8 mouse cellular contexts compared by ENCODE assay signal in the genomic region with DNA sequence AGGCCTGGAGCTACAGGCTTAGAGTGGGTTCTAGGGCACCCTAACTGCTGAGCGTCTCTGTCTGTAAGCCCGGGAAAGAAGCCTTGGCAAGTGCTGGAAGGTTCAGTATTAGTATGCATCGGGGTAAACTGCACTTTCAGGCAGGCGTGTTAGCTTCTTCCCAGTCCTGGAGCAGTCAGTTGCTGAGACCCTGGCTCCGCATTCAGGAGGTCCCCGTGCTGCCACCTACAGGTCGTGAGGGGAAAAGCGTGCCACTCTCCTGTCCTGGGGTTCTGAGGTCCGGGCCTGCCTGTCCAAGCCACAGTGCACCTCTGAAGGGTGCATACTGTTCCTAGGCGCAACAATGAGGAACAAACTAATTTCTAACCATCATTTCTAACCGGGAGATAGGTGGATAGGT. TPM values are rescaled to one million over a fixed set of nuclear protein-coding genes. Genes with fewer than 3 reads are reported as not detected.
DNase-seq lines count a peak whose midpoint lies in the region; ATAC-seq and TF ChIP-seq lines count a peak whose summit lies in the region.

No protein-coding gene starts in this region.

- H3K9ac ChIP-seq in intestine, embryonic 16.5 days (ENCODE audit: low read depth, low read length) = no peak overlapping the region
- no peak overlapping the region for H3K9ac ChIP-seq in midbrain, embryonic 13.5 days (replicated peaks)

- H3K9me3 ChIP-seq in intestine, embryonic 16.5 days (ENCODE audit: control insufficient read depth, low read length) = no peaks in the 10 kb centered on the region
- H3K9me3 ChIP-seq in midbrain, embryonic 13.5 days = no peaks in the 10 kb centered on the region

- H3K27ac ChIP-seq in intestine, embryonic 16.5 days (ENCODE audit: low read length) = no peak overlapping the region
- H3K27ac ChIP-seq in midbrain, embryonic 13.5 days = no peak overlapping the region
- no peak overlapping the region for H3K27ac ChIP-seq in small intestine, adult 2 months (ENCODE audit: insufficient read depth, low read depth, low read length)

- no peak overlapping the region for H3K4me3 ChIP-seq in intestine, embryonic 16.5 days (ENCODE audit: low read length)
- H3K4me3 ChIP-seq in midbrain, embryonic 13.5 days (replicated peaks) = no peak overlapping the region
- no peak overlapping the region for H3K4me3 ChIP-seq in small intestine, adult 2 months (ENCODE audit: low read depth, low read length)

- no peak overlapping the region for H3K4me2 ChIP-seq in intestine, embryonic 16.5 days (ENCODE audit: low read depth, low read length)
- no peak overlapping the region for H3K4me2 ChIP-seq in midbrain, embryonic 13.5 days (replicated peaks)

- WGBS in intestine, embryonic 16.5 days = 7% methylated on average over 11 of the region's 11 CpGs
- WGBS in midbrain, embryonic 13.5 days = 5% methylated on average over 11 of the region's 11 CpGs
- WGBS in small intestine, adult 2 months = 6% methylated on average over 11 of the region's 11 CpGs

- TF ChIP-seq CTCF in small intestine, adult 2 months (IDR thresholded peaks at IDR 0.05; ENCODE audit: extremely low read depth, insufficient read length, insufficient replicate concordance, low read depth, low read length) = peak; percentile 78

- H3K27me3 ChIP-seq in intestine, embryonic 16.5 days (replicated peaks; ENCODE audit: control insufficient read depth, insufficient read depth, low read length) = no peaks in the 10 kb centered on the region
- peaks cover 14% of the 10 kb centered on the region; the same call in 1 of the 2 replicates for H3K27me3 ChIP-seq in midbrain, embryonic 13.5 days
- H3K27me3 ChIP-seq in small intestine, adult 2 months (ENCODE audit: control insufficient read depth, insufficient read depth, low read length) = no peaks in the 10 kb centered on the region

- intact Hi-C loops in gastrocnemius, postnatal 14 days (cut with DNase I; ENCODE audit: low total_unique reads) = loop anchor here (5.0 to 10.0 kb wide), 2 partner anchors 185 to 498 kb away; no protein-coding TSS in a partner anchor
- intact Hi-C loops in left cerebral cortex, postnatal 25 days (cut with DNase I) = loop anchor here (2.0 to 10.0 kb wide), 3 partner anchors 186 to 658 kb away; no protein-coding TSS in a partner anchor

- peak; percentile 74 for ATAC-seq in intestine, embryonic 16.5 days
- ATAC-seq in midbrain, embryonic 13.5 days = peak; percentile 92
- ATAC-seq in inflammation-experienced regulatory T-cells, adult 6 months = no peak

- no peaks in the 10 kb centered on the region for H3K36me3 ChIP-seq in intestine, embryonic 16.5 days (ENCODE audit: control insufficient read depth, insufficient read depth, low read length)
- H3K36me3 ChIP-seq in midbrain, embryonic 13.5 days = no peaks in the 10 kb centered on the region
- H3K36me3 ChIP-seq in small intestine, adult 2 months (ENCODE audit: control insufficient read depth, insufficient read depth, low read length) = no peaks in the 10 kb centered on the region

- no peak for TF ChIP-seq POLR2A in small intestine, adult 2 months (IDR thresholded peaks at IDR 0.05; ENCODE audit: low read depth, low read length)

- peak; percentile 78 to 90 for DNase-seq in adrenal gland, adult (ENCODE audit: inconsistent age in 2 of 2, low spot score in 1 of 2)
- DNase-seq in cerebellum, postnatal 36 days = peak; percentile 71
- DNase-seq in gastrocnemius, postnatal 14 days = peak; percentile 76
- peak; percentile 76 to 79 for DNase-seq in left cerebral cortex, postnatal 25 days (ENCODE audit: low spot score in 2 of 2)

- H3K4me1 ChIP-seq in intestine, embryonic 16.5 days (ENCODE audit: control insufficient read depth, insufficient read depth, low read length) = no peaks in the 10 kb centered on the region
- H3K4me1 ChIP-seq in midbrain, embryonic 13.5 days (replicated peaks) = no peaks in the 10 kb centered on the region
- no peaks in the 10 kb centered on the region for H3K4me1 ChIP-seq in small intestine, adult 2 months (ENCODE audit: control insufficient read depth, insufficient read depth, insufficient read length, low read length)

RNA-seq across cellular contexts. Expression of gene Bmper, which starts 10.6 kb away (rescaled TPM):
- total RNA-seq in gastrocnemius, postnatal 14 days (2021) = 1 to 10 TPM; 5.7 to 7.6 TPM
- 8.3 and 8.9 TPM in 2 replicates for polyA plus RNA-seq in intestine, embryonic 16.5 days (2015; fragmentation: Nextera tagmentation; extraction: Ambion mirVana)
- 1 to 10 TPM; 7.3 to 9.8 TPM for total RNA-seq in left cerebral cortex, postnatal 25 days (2021)
- polyA plus RNA-seq in midbrain, embryonic 13.5 days (2015; fragmentation: Nextera tagmentation; extraction: Ambion mirVana) = 3.8 and 4.8 TPM in 2 replicates
- 0.22 and 0.28 TPM in 2 replicates for polyA plus RNA-seq in small intestine, adult 2 months (2012; rRNA removed)
- not detected for polyA plus RNA-seq in inflammation-experienced regulatory T-cells, adult 6 months (2017; shearing (Covaris generic))
